Mouse (Mus musculus) neural tube, embryonic 15.5 days (tissue): ENCODE data around the gene Gm20920. TPM values are rescaled to one million over a fixed set of nuclear protein-coding genes. Genes with fewer than 3 reads are reported as not detected.
"Not testable (repeated sequence)": the region's sequence is repeated elsewhere in the genome, so short reads cannot be mapped to it uniquely, and the experiment has no call there.

Experiments
- ATAC-seq: fragments of 200-750 bp; cut with Nextera tagmentation; 2 replicates; pipeline ENCODE4 v1.8.0; 2017; ENCODE audit warnings: mild to moderate bottlenecking, moderate TSS enrichment, moderate library complexity; ENCODE audit not compliant: low FRiP score
- H3K27ac ChIP-seq: fragments of 300-500 bp; sonication (generic); replicated peaks from 2 replicates; pipeline ENCODE4 v1.5.1; 2015; ENCODE audit warnings: mild to moderate bottlenecking, inconsistent platforms
- H3K27me3 ChIP-seq: fragments of 300-500 bp; sonication (generic); replicated peaks from 2 replicates; pipeline ENCODE4 v1.6.1; 2015; ENCODE audit warnings: inconsistent platforms
- H3K36me3 ChIP-seq: fragments of 300-500 bp; sonication (generic); 2 replicates; pipeline ENCODE4 v1.6.1; 2015; ENCODE audit warnings: inconsistent platforms
- H3K4me1 ChIP-seq: fragments of 300-500 bp; sonication (generic); 2 replicates; pipeline ENCODE4 v1.6.1; 2015; ENCODE audit warnings: inconsistent platforms
- H3K4me2 ChIP-seq: fragments of 300-500 bp; sonication (generic); 2 replicates; pipeline ENCODE4 v1.6.1; 2015; ENCODE audit warnings: inconsistent platforms, mild to moderate bottlenecking, moderate library complexity
- H3K4me3 ChIP-seq: fragments of 300-500 bp; sonication (generic); replicated peaks from 2 replicates; pipeline ENCODE4 v1.5.1; 2015; ENCODE audit warnings: mild to moderate bottlenecking, inconsistent platforms
- H3K9ac ChIP-seq: fragments of 300-500 bp; sonication (generic); replicated peaks from 2 replicates; pipeline ENCODE4 v1.6.1; 2015; ENCODE audit warnings: mild to moderate bottlenecking, inconsistent platforms
- H3K9me3 ChIP-seq: fragments of 300-500 bp; sonication (generic); replicated peaks from 2 replicates; pipeline ENCODE4 v1.6.1; 2016; ENCODE audit warnings: inconsistent platforms
- WGBS: fragments of 180-500 bp; shearing (Covaris S2); methylation state at CpG from one replicate; pipeline ENCODE4 v1.1.7; 2015; ENCODE audit warnings: mixed read lengths; 5-methylcytosine and 5-hydroxymethylcytosine counted together
- polyA plus RNA-seq: library from polyadenylated mRNA; unstranded; fragments of >200 nt; fragmentation: Nextera tagmentation; extraction: Ambion mirVana; gene quantifications from 2 replicates; pipeline ENCODE4 v1.2.1, GENCODE M21; 2015

Gene Gm20920
- not detected in 2 replicates for polyA plus RNA-seq

DNA sequence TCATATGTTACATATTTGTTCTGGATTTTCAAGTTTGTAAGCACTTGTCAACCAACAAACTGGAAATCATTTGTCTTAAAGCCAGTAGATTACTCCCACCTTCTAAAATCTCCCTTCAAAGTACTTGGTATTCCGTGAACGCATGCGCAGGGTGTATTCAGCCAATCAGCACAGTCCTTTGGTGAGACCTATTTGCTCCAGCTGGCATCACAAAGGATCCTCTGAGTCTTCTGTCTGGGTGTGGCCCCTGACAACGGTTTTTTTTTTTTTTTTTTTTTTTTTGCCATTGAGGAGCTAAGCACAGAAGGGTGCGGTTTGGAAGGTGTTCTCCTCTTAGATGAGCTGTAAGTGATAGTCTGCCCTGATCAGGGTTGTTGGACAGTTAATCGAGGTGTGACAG, at the start of gene Gm20920:
Gm20920 (plus strand) TSS at position 301 of the 400 bp plus-strand sequence.
- H3K4me2 ChIP-seq, H3K4me1 ChIP-seq, H3K27me3 ChIP-seq, H3K4me3 ChIP-seq, H3K36me3 ChIP-seq, H3K27ac ChIP-seq, ATAC-seq, H3K9me3 ChIP-seq, H3K9ac ChIP-seq: not testable (repeated sequence)
- no CpG with 5 or more reads among the region's 6 CpGs for WGBS
